Mouse (Mus musculus) midbrain, embryonic 11.5 days (tissue): Measurements from ENCODE around the gene Mcm2. TPM values are rescaled to one million over a fixed set of nuclear protein-coding genes. Genes with fewer than 3 reads are reported as not detected.
A peak's percentile ranks its signal among the peaks of the same experiment; 100 is the strongest.

ENCODE experiments used
- ATAC-seq: fragments of 200-750 bp; cut with Nextera tagmentation; 2 replicates; pipeline ENCODE4 v1.8.0; 2017; ENCODE audit warnings: moderate TSS enrichment, moderate library complexity; ENCODE audit not compliant: low FRiP score
- DNase-seq: peaks from one replicate; pipeline ENCODE4 v3.0.0; 2015; ENCODE audit warnings: low spot score; ENCODE audit errors: missing footprints
- H3K27ac ChIP-seq: fragments of 300-500 bp; sonication (generic); 2 replicates; pipeline ENCODE4 v1.5.1; 2014; ENCODE audit warnings: low read depth, low read length
- H3K27me3 ChIP-seq: fragments of 300-500 bp; sonication (generic); 2 replicates; pipeline ENCODE4 v1.6.1; 2014; ENCODE audit warnings: mild to moderate bottlenecking, low read length, moderate library complexity, mixed read lengths; ENCODE audit not compliant: control insufficient read depth, insufficient read depth
- H3K36me3 ChIP-seq: fragments of 300-500 bp; sonication (generic); 2 replicates; pipeline ENCODE4 v1.6.1; 2014; ENCODE audit warnings: mild to moderate bottlenecking, low read length, moderate library complexity, mixed read lengths; ENCODE audit not compliant: control insufficient read depth, insufficient read depth
- H3K4me1 ChIP-seq: fragments of 300-500 bp; sonication (generic); 2 replicates; pipeline ENCODE4 v1.6.1; 2014; ENCODE audit warnings: low read length; ENCODE audit not compliant: control insufficient read depth, insufficient read depth
- H3K4me2 ChIP-seq: fragments of 300-500 bp; sonication (generic); 2 replicates; pipeline ENCODE4 v1.6.1; 2014; ENCODE audit warnings: mild to moderate bottlenecking, moderate library complexity
- H3K4me3 ChIP-seq: fragments of 300-500 bp; sonication (generic); 2 replicates; pipeline ENCODE4 v1.5.1; 2014; ENCODE audit warnings: low read depth, low read length
- H3K9ac ChIP-seq: fragments of 300-500 bp; sonication (generic); 2 replicates; pipeline ENCODE4 v1.6.1; 2014; ENCODE audit warnings: low read length
- H3K9me3 ChIP-seq: fragments of 300-500 bp; sonication (generic); 2 replicates; pipeline ENCODE4 v1.6.1; 2016; ENCODE audit warnings: low read length; ENCODE audit not compliant: control insufficient read depth
- WGBS: fragments of 180-500 bp; shearing (Covaris S2); extraction: QIAGEN DNeasy Blood & Tissue Kit; methylation state at CpG from one replicate; pipeline ENCODE4 v1.1.7; 2014; 5-methylcytosine and 5-hydroxymethylcytosine counted together
- polyA plus RNA-seq: library from polyadenylated mRNA; unstranded; fragments of >200 nt; fragmentation: Nextera tagmentation; extraction: Ambion mirVana; gene quantifications from 2 replicates; pipeline ENCODE4 v1.2.1, GENCODE M21; 2014

Gene Mcm2
- 210 and 212 TPM in 2 replicates for polyA plus RNA-seq

GRCm38 (mm10) chr6:88898534-88899048 is at the start of gene Mcm2:
Mcm2 (minus strand) TSS chr6:88898780.
- peaks cover 18% of the 10 kb centered on the region; the same call in 1 of the 2 replicates for H3K36me3 ChIP-seq
- H3K4me3 ChIP-seq = peak within 1 kb of the TSS; percentile 60
- H3K9me3 ChIP-seq = no peaks in the 10 kb centered on the region
- peak within 1 kb of the TSS; percentile 64 for H3K27ac ChIP-seq
- DNase-seq (peak; percentile 100), ATAC-seq (peak; percentile 83)
- H3K4me2 ChIP-seq = peak within 1 kb of the TSS; percentile 68
- under 1% methylated on average over 33 of the region's 33 CpGs for WGBS
- peak within 1 kb of the TSS; percentile 83 for H3K9ac ChIP-seq
- no peaks in the 10 kb centered on the region for H3K27me3 ChIP-seq
- H3K4me1 ChIP-seq = peaks cover 29% of the 10 kb centered on the region

- Histone ChIP-seq H3K4me1 (peaks cover 14% of the 10 kb centered on the region), H3K9ac (no peak overlapping the region), H3K4me3 (no peak overlapping the region), H3K27ac (no peak overlapping the region), H3K27me3 (no peaks in the 10 kb centered on the region), H3K36me3 (no peaks in the 10 kb centered on the region), H3K9me3 (no peaks in the 10 kb centered on the region), H3K4me2 (no peak overlapping the region)
- ATAC-seq (no peak), DNase-seq (no peak)
Measured at GRCm38 (mm10) chr6:88947771-88948170, 49.2 kb upstream of the Mcm2 start.

GRCm38 (mm10) chr6:88946442-88946841 is 47.9 kb upstream of the Mcm2 start:
- peaks cover 27% of the 10 kb centered on the region for H3K4me1 ChIP-seq
- H3K27me3 ChIP-seq = no peaks in the 10 kb centered on the region
- no peak overlapping the region for H3K9ac ChIP-seq
- H3K4me2 ChIP-seq = no peak overlapping the region
- no peak overlapping the region for H3K27ac ChIP-seq
- no peak for DNase-seq
- H3K4me3 ChIP-seq = no peak overlapping the region
- 91% methylated on average over 6 of the region's 6 CpGs for WGBS
- no peaks in the 10 kb centered on the region for H3K9me3 ChIP-seq
- no peaks in the 10 kb centered on the region for H3K36me3 ChIP-seq
- ATAC-seq = no peak

DNA sequence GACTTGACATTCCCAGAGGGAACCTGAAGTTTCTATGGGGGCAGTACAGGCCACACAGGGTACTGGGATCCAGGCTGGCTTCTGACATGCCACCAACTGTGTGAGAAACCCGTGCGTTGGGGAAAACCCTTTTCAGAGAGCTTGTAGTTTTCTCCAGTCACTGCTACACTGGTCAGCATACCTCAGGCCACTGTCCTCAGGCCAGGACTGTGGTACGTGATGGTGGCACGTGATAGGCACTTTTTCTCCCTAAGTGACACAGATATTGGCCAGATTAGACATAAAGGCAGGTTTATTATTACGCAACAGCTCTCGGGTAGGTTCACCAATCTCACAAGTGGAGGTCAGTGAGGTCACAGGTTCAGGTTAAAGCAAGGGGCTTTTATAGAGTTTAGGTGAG is 45.1 kb upstream of the Mcm2 start:
- WGBS = 66% methylated on average over 6 of the region's 6 CpGs
- Histone ChIP-seq H3K9me3 (no peaks in the 10 kb centered on the region), H3K36me3 (no peaks in the 10 kb centered on the region), H3K27me3 (no peaks in the 10 kb centered on the region), H3K4me2 (no peak overlapping the region), H3K9ac (no peak overlapping the region), H3K4me3 (no peak overlapping the region), H3K4me1 (peaks cover 54% of the 10 kb centered on the region), H3K27ac (peak overlapping the region; percentile 75)
- ATAC-seq (no peak), DNase-seq (no peak)

DNA sequence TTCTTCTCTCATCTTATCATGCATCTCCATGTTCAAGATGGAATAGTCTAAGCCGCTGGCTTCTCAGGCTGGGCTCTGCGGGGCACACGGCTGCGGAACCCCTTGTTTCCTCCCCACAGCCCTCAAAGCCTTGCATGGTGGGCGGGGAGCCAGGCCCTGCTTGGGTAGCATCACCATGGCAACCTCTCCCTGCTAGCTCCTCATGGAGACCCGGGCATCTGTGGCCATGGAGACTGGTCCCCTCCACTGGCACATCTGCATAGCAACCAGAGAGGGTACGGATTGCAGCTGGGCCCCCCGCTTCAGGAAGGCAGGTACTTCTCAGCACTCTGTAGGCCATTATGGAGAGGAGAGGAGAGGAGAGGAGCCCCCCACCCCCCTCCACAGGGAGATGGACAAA is 44.0 kb upstream of the Mcm2 start:
- no peaks in the 10 kb centered on the region for H3K36me3 ChIP-seq
- no peak overlapping the region for H3K4me3 ChIP-seq
- H3K4me1 ChIP-seq = peaks cover 65% of the 10 kb centered on the region
- H3K27me3 ChIP-seq = no peaks in the 10 kb centered on the region
- peak overlapping the region; percentile 75 for H3K27ac ChIP-seq
- peak overlapping the region; percentile 52 for H3K9ac ChIP-seq
- H3K4me2 ChIP-seq = peak overlapping the region; percentile 38
- H3K9me3 ChIP-seq = no peaks in the 10 kb centered on the region
- WGBS = 9% methylated on average over 8 of the region's 8 CpGs
- DNase-seq (peak; percentile 97), ATAC-seq (peak; percentile 77)

- Histone ChIP-seq H3K9me3 (no peaks in the 10 kb centered on the region), H3K9ac (no peak overlapping the region), H3K4me2 (peak overlapping the region; percentile 38), H3K4me3 (no peak overlapping the region), H3K36me3 (no peaks in the 10 kb centered on the region), H3K27me3 (no peaks in the 10 kb centered on the region), H3K27ac (peak overlapping the region; percentile 75), H3K4me1 (peaks cover 75% of the 10 kb centered on the region)
- no peak for ATAC-seq
- 59% methylated on average over 4 of the region's 4 CpGs for WGBS
- peak; percentile 85 for DNase-seq
Measured at GRCm38 (mm10) chr6:88941628-88942027, 43.0 kb upstream of the Mcm2 start.

DNA sequence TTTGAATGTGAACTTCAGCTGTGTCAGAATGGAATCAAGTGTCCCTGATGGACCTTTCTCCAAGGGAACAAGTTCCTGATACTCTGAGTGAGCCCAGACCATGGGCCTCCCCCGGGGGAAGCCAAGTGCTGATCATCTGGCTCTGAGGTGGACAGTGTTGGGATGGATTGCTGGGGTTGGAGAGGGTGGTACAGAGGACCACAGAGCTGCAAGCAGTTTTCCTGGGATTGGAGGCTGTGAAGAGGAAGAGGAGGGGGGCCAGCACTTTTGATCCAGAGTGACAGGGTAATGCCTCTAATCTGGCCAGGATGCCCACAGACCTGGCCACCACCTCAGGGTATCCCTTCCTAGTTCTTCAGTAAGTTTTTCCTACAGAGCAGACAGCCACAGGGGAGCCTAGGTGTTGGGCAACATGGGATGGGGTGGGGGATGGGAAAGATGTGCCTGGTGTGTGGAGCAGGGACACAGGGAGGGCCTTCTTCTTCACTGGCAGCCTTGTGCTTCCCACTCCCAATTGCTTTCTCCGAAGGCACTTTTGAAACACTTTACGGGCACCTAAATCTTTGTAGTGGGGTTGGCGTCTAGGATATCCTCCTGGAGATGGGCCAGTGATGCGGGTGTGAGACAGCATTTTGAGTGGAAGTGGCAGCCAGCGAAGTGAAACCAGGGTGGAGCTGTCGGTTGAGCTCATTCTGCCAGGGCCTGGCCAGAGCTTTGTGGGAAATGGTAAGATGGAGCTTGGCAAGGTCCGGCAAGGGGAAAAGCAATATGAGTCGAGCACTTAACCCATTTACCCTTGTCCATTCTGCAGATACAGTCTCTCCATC is 41.7 kb upstream of the Mcm2 start:
- Histone ChIP-seq H3K27me3 (no peaks in the 10 kb centered on the region), H3K4me1 (peaks cover 82% of the 10 kb centered on the region), H3K27ac (peak overlapping the region; percentile 73), H3K9me3 (no peaks in the 10 kb centered on the region), H3K4me2 (no peak overlapping the region), H3K36me3 (no peaks in the 10 kb centered on the region), H3K9ac (no peak overlapping the region; the same call in 1 of the 2 replicates), H3K4me3 (no peak overlapping the region)
- DNase-seq (peak; percentile 85), ATAC-seq (no peak; the same call in 1 of the 2 replicates)
- WGBS = 76% methylated on average over 9 of the region's 9 CpGs

- peak overlapping the region; percentile 47 for H3K9ac ChIP-seq
- H3K4me2 ChIP-seq = no peak overlapping the region
- ATAC-seq (peak; percentile 6), DNase-seq (peak; percentile 91)
- no peaks in the 10 kb centered on the region for H3K27me3 ChIP-seq
- no peaks in the 10 kb centered on the region for H3K36me3 ChIP-seq
- peaks cover 87% of the 10 kb centered on the region for H3K4me1 ChIP-seq
- no peak overlapping the region for H3K4me3 ChIP-seq
- peak overlapping the region; percentile 73 for H3K27ac ChIP-seq
- 37% methylated on average over 12 of the region's 12 CpGs for WGBS
- H3K9me3 ChIP-seq = no peaks in the 10 kb centered on the region
Measured at GRCm38 (mm10) chr6:88939281-88940089, 40.9 kb upstream of the Mcm2 start.

DNA sequence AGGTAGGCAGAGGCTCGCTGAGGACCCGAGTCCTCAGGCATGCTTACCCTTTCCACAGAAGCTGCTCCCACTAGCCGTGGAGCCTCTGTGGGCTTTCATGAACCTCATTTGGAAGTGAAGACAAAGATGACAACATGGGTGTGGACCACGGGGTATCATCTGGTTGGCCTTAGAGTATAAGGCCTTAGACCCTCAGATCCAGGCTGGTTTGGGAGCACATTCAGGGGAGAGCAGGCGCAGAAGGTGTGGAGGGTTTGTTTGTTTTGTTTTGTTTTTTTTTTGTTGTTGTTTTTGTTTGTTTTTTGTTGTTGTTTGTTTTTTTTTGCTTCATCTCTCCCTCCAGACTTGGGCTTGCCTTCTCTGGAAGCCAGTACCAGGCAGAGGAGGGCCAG is 40.1 kb upstream of the Mcm2 start:
- Histone ChIP-seq H3K9me3 (no peaks in the 10 kb centered on the region), H3K36me3 (no peaks in the 10 kb centered on the region), H3K4me2 (peak overlapping the region; percentile 21; the same call in 1 of the 2 replicates), H3K4me3 (no peak overlapping the region), H3K27ac (peak overlapping the region; percentile 73), H3K27me3 (no peaks in the 10 kb centered on the region), H3K4me1 (peaks cover 87% of the 10 kb centered on the region), H3K9ac (no peak overlapping the region)
- ATAC-seq (no peak), DNase-seq (peak; percentile 94)
- WGBS = 30% methylated on average over 5 of the region's 5 CpGs
